Mouse (Mus musculus) intestine, embryonic 15.5 days (tissue): ENCODE data around the gene Dusp23. TPM values are rescaled to one million over a fixed set of nuclear protein-coding genes. Genes with fewer than 3 reads are reported as not detected.

Experiments
- ATAC-seq: fragments of 200-750 bp; cut with Nextera tagmentation; 2 replicates; pipeline ENCODE4 v1.8.0; 2017; ENCODE audit warnings: moderate TSS enrichment, moderate library complexity
- H3K27ac ChIP-seq: fragments of 300-500 bp; sonication (generic); 2 replicates; pipeline ENCODE4 v1.5.1; 2015; ENCODE audit warnings: mild to moderate bottlenecking, inconsistent platforms
- H3K27me3 ChIP-seq: fragments of 300-500 bp; sonication (generic); replicated peaks from 2 replicates; pipeline ENCODE4 v1.6.1; 2015; ENCODE audit warnings: inconsistent platforms
- H3K36me3 ChIP-seq: fragments of 300-500 bp; sonication (generic); 2 replicates; pipeline ENCODE4 v1.6.1; 2015; ENCODE audit warnings: inconsistent platforms
- H3K4me1 ChIP-seq: fragments of 300-500 bp; sonication (generic); replicated peaks from 2 replicates; pipeline ENCODE4 v1.6.1; 2015; ENCODE audit warnings: inconsistent platforms
- H3K4me2 ChIP-seq: fragments of 300-500 bp; sonication (generic); replicated peaks from 2 replicates; pipeline ENCODE4 v1.6.1; 2015; ENCODE audit warnings: mild to moderate bottlenecking, inconsistent platforms
- H3K4me3 ChIP-seq: fragments of 300-500 bp; sonication (generic); replicated peaks from 2 replicates; pipeline ENCODE4 v1.5.1; 2015; ENCODE audit warnings: inconsistent platforms
- H3K9ac ChIP-seq: fragments of 300-500 bp; sonication (generic); 2 replicates; pipeline ENCODE4 v1.6.1; 2015; ENCODE audit warnings: inconsistent platforms
- H3K9me3 ChIP-seq: fragments of 300-500 bp; sonication (generic); 2 replicates; pipeline ENCODE4 v1.6.1; 2016; ENCODE audit warnings: inconsistent platforms
- WGBS: fragments of 180-500 bp; shearing (Covaris S2); methylation state at CpG from one replicate; pipeline ENCODE4 v1.1.7; 2015; 5-methylcytosine and 5-hydroxymethylcytosine counted together
- polyA plus RNA-seq: library from polyadenylated mRNA; unstranded; fragments of >200 nt; fragmentation: Nextera tagmentation; extraction: Ambion mirVana; gene quantifications from 2 replicates; pipeline ENCODE4 v1.2.1, GENCODE M21; 2015

Dusp23 gene
- polyA plus RNA-seq = 11.3 and 12.8 TPM in 2 replicates

DNA sequence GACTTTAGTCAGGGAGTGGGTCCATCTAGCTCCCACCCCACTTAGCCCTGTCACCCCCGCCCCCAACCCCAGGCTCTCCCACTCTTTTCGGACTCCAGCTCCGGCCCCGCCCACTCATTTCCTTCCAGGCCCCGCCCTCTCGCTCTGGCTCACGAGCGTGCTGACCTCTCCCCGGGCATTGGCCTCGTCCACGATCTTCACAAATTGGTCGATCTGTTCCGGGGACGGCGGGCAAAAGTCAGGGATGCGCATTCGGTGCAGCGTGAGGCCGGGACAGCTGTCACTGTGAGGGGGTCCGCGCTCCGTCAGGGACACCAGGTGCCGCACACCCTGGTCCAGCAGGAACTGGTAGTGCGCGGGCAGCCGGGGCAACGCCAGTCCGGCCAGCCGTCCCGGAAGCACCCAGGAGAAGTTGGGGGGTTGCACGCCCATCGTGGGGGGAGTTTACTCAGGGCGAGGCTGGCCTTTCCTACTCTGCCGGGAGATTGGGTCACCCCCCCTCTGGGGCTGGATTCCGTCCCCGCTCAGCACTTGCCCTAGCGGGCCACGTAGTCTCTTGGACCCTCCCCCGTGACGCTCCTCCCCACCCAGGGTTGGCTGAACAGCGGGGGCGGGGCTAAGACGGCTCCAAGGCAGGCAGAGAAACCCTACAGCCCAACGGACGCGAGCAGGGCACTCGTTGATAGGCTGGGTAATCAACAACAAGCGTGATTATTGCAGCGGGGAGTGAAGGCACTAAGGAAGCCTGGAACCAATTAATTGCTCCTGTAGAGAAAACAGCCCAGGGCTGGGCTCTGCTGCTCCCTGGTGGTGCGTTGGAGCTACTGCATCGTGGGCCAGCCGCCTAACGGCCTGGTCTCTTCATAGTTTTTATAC is at the start of gene Dusp23:
Gene Dusp23, minus strand, starts transcription at position 512 of the 876 bp plus-strand sequence.
- no peaks in the 10 kb centered on the region for H3K27me3 ChIP-seq
- H3K36me3 ChIP-seq = no peaks in the 10 kb centered on the region
- H3K9ac ChIP-seq = peak within 1 kb of the TSS; percentile 91
- H3K4me2 ChIP-seq = peak within 1 kb of the TSS; percentile 80
- peak within 1 kb of the TSS; percentile 88 for H3K27ac ChIP-seq
- under 1% methylated on average over 53 of the region's 53 CpGs for WGBS
- ATAC-seq = peak; percentile 100
- no peaks in the 10 kb centered on the region for H3K9me3 ChIP-seq
- peak within 1 kb of the TSS; percentile 76 for H3K4me3 ChIP-seq
- peaks cover 11% of the 10 kb centered on the region for H3K4me1 ChIP-seq

DNA sequence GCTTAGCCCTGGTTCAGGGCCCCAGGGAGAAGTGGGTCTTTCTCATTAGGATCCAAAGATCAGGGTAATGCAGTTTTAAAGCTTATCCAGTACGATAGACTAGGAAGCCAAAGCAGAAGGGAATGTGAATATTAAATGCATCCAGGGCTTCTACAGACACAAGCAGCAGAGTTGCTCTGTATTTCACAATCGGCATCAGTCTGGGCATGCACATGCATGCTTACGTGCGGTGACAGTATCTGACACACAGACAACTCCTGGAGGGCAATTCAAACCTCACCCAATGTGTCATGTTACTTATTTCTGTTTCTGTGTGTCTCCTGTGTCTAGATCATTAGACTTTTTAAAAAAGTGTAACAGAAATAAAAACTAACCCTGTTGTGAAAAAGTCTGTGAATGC is 48.0 kb upstream of the Dusp23 start:
- no peak overlapping the region for H3K4me2 ChIP-seq
- 95% methylated on average over 4 of the region's 4 CpGs for WGBS
- no peaks in the 10 kb centered on the region for H3K4me1 ChIP-seq
- no peak overlapping the region for H3K4me3 ChIP-seq
- H3K9me3 ChIP-seq = no peaks in the 10 kb centered on the region
- no peaks in the 10 kb centered on the region for H3K27me3 ChIP-seq
- H3K27ac ChIP-seq = no peak overlapping the region
- ATAC-seq = no peak
- H3K9ac ChIP-seq = no peak overlapping the region
- no peaks in the 10 kb centered on the region for H3K36me3 ChIP-seq

DNA sequence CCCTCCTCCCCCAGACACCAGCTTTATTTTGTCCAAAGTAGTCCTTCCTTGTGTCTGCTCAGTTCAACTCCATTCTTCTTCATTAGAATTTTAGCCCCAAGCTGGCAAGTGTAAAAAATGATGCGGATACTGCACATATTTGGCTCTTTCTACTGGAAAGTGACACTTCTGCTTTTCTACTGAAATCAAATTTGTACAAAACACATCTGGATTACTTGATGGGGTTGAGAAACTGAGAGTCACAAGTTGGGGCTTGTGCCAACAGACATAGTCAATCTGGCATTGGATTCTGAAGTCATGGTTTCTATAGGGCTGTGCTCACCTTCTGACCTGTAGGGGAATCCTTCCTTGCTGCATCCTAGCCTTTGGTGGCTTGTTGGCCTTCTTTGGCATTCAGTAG is 38.0 kb upstream of the Dusp23 start:
- 75% methylated on average over 1 of the region's 1 CpGs for WGBS
- no peak for ATAC-seq

DNA sequence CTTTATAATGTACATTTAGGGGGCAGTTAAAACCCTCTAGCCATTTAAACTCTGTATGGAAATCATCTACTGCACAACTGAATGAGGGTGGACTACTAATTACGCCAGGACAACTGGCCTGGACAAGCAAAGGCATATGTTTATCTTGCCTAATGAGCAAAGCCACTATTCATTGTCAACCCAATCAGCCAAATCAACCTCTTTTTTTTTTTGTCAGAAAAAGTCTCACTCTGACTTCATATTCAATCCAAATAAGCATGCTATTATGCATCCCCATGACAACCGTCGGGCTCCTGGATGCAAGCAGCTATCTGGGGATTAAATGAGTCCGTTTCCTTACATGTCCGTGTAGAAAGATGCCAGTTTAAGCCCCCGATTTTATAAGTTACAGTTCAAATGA is 34.8 kb upstream of the Dusp23 start:
- Histone ChIP-seq H3K9ac (no peak overlapping the region), H3K27me3 (no peaks in the 10 kb centered on the region), H3K27ac (no peak overlapping the region), H3K4me2 (no peak overlapping the region), H3K9me3 (no peaks in the 10 kb centered on the region), H3K36me3 (no peaks in the 10 kb centered on the region), H3K4me3 (no peak overlapping the region), H3K4me1 (no peaks in the 10 kb centered on the region)
- 69% methylated on average over 6 of the region's 6 CpGs for WGBS
- ATAC-seq = no peak

More for the DNA sequence above, 38.0 kb upstream of the Dusp23 start:
- H3K27me3 ChIP-seq = no peaks in the 10 kb centered on the region
- H3K9me3 ChIP-seq = no peaks in the 10 kb centered on the region
- no peak overlapping the region for H3K4me2 ChIP-seq
- H3K4me1 ChIP-seq = no peaks in the 10 kb centered on the region
- no peaks in the 10 kb centered on the region for H3K36me3 ChIP-seq
- H3K4me3 ChIP-seq = no peak overlapping the region
- H3K9ac ChIP-seq = no peak overlapping the region
- no peak overlapping the region for H3K27ac ChIP-seq

DNA sequence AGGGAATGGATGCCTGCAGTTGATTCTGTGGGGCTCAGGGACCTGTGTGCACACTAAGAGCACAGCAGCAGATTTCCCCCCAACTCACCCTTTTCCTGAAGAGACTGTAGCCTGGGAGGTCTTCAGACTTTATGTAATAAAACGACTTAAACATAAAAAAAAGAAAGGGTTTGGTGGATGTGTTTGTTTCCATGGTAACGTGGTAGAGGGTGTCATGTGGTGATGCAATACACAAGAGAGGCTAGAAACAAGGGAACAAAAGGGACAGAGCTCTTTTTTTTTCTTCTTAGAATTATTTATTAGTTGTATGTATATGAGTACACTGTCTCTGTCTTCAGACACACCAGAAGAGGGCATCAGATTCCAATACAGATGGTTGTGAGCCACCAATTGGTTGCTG is 32.7 kb upstream of the Dusp23 start:
- Histone ChIP-seq H3K4me3 (no peak overlapping the region), H3K36me3 (no peaks in the 10 kb centered on the region), H3K9ac (no peak overlapping the region), H3K9me3 (no peaks in the 10 kb centered on the region), H3K27me3 (no peaks in the 10 kb centered on the region), H3K4me1 (no peaks in the 10 kb centered on the region), H3K27ac (no peak overlapping the region), H3K4me2 (no peak overlapping the region)
- ATAC-seq = no peak
- WGBS = 57% methylated on average over 2 of the region's 2 CpGs

DNA sequence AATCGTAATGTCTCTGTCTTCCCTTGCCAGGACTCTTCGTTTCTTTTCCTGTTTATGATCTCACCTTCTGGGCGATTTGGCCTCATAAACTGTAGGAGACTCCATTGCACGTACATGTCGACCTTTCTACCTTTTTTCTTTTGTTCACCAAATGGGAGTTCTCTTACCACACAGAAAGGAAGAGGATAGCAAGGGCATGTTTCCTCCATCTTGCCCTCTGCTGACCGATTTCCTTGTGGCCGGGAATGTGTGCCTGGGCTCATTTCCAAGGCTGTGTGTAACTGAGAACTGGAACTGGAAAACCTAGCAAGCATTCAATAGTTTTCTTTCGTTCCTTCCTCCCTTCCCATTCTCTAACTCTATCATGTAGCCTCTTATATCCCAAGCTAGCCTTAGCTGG is 26.9 kb upstream of the Dusp23 start:
- H3K36me3 ChIP-seq = no peaks in the 10 kb centered on the region
- no peak overlapping the region for H3K9ac ChIP-seq
- H3K9me3 ChIP-seq = no peaks in the 10 kb centered on the region
- no peak overlapping the region for H3K4me2 ChIP-seq
- H3K4me3 ChIP-seq = no peak overlapping the region
- H3K27ac ChIP-seq = no peak overlapping the region
- no peaks in the 10 kb centered on the region for H3K27me3 ChIP-seq
- no peak for ATAC-seq
- WGBS = 82% methylated on average over 8 of the region's 8 CpGs
- H3K4me1 ChIP-seq = no peaks in the 10 kb centered on the region

DNA sequence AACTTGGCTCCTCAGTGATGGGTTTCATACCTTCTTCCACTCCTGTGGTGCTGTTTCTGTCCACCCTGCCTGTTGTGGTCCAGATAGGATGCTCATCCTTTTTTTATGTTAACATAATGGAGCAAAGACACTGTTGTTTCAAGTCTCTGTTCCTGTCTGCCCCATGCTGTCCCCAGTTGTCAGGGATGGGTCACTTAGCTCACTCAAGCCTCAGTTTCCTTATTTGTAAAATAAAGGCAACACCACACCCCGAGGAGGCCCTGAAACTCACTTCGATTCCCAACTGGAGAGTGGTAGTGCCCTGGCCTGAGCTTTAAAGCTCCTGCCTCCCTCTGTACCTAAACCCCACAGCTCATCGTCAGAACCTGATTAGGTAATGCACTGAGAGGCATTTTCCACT is 24.5 kb upstream of the Dusp23 start:
- Histone ChIP-seq H3K4me1 (no peaks in the 10 kb centered on the region), H3K27ac (no peak overlapping the region), H3K27me3 (no peaks in the 10 kb centered on the region), H3K4me3 (no peak overlapping the region), H3K9ac (no peak overlapping the region), H3K9me3 (no peaks in the 10 kb centered on the region), H3K36me3 (no peaks in the 10 kb centered on the region), H3K4me2 (no peak overlapping the region)
- WGBS = 67% methylated on average over 3 of the region's 3 CpGs
- ATAC-seq = no peak

DNA sequence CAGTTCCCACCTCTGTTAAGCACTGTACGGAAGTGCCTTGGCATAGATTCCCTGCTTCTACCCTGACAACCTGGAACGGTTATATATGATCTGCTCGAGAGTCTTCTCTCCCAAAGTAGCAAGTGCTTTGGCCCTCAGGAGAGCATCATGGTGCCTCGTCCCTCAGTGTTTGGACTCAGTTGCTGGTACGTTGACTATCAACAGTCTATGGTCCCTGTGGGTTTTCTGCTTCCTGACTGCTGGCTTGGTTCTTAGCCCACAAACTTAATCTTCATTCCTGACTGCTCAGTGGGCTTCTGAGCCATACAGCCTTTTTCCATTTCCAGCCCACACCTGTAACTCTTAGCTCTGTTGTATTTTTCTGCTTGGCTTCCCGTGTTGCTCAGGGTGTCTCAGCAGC is 21.1 kb upstream of the Dusp23 start:
- ATAC-seq = no peak
- Histone ChIP-seq H3K36me3 (no peaks in the 10 kb centered on the region), H3K27ac (no peak overlapping the region), H3K4me3 (no peak overlapping the region), H3K4me1 (no peaks in the 10 kb centered on the region), H3K9ac (no peak overlapping the region), H3K9me3 (no peaks in the 10 kb centered on the region), H3K27me3 (no peaks in the 10 kb centered on the region), H3K4me2 (no peak overlapping the region)
- 84% methylated on average over 6 of the region's 6 CpGs for WGBS

DNA sequence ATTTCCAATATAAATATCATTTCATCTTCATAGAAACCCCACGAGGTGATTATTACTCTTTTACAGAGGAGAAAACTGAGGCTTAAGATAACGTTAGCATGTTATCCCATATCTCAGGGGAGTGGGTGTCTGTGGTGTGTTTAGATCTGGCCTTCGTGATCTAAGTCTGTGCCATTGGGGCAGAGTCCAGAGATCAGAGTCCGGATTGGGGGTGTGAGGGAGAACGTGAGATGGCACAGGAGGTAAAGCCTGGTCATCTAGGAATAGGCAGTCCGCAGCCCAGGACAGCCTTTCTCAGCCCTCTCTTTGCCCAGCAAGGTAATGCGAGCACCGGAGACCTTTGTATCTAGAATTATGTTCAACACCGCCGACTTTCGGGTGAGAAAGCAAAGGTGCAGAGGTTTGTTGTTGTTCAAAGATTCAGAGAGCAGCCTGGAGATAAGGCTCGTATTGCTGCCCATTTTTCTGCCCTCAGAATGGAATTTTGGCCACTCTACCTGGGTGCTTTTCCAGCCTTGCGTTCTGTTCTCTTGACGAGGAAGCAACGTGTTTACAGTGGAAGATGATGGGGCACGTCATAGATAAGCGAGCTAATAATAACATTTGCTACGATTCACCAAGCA is 19.4 kb upstream of the Dusp23 start:
- H3K9me3 ChIP-seq = no peaks in the 10 kb centered on the region
- no peaks in the 10 kb centered on the region for H3K4me1 ChIP-seq
- no peak overlapping the region for H3K4me3 ChIP-seq
- H3K4me2 ChIP-seq = no peak overlapping the region
- no peak overlapping the region for H3K9ac ChIP-seq
- no peaks in the 10 kb centered on the region for H3K27me3 ChIP-seq
- no peaks in the 10 kb centered on the region for H3K36me3 ChIP-seq
- 54% methylated on average over 18 of the region's 18 CpGs for WGBS
- no peak overlapping the region for H3K27ac ChIP-seq
- ATAC-seq = 0 out of 2 replicates have a peak, but pooled peaks have one; percentile 43

DNA sequence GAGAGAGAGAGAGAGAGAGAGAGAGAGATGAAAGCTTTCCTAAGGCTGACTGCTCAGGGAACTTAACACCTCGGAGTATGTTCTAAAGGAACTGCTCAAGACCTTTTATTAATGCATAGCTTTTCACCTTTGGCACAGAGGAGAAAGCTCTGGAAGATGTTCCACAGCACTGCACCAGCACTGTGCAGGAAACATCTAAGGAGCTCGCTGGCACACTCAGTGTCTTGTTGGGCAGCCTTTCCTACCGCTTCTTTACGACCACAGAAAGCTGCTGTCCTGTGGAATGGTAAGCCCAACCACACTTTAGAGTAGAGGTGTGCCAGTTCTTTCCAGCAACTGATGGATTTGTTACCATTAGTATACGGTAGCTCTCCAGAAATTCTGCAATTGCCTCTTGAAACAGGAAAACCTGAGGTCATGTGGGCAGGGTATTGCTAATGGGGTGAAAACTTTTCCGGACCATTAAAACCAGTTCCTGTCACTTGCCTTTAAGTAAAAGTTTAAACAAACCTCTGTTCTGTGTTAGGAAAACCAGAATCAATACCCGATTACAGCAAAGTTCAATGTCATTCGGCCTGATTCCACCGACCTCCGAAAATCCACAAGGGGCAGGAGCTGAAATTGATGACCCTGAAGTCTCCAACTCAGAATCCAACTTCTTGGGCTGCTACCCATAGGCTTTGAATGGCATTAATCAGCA is 18.7 kb upstream of the Dusp23 start:
- H3K4me3 ChIP-seq = no peak overlapping the region
- no peak overlapping the region for H3K9ac ChIP-seq
- no peak overlapping the region for H3K27ac ChIP-seq
- H3K4me2 ChIP-seq = no peak overlapping the region
- no peaks in the 10 kb centered on the region for H3K36me3 ChIP-seq
- no peak for ATAC-seq
- no peaks in the 10 kb centered on the region for H3K27me3 ChIP-seq
- WGBS = 62% methylated on average over 10 of the region's 10 CpGs
- no peaks in the 10 kb centered on the region for H3K9me3 ChIP-seq
- no peaks in the 10 kb centered on the region for H3K4me1 ChIP-seq

DNA sequence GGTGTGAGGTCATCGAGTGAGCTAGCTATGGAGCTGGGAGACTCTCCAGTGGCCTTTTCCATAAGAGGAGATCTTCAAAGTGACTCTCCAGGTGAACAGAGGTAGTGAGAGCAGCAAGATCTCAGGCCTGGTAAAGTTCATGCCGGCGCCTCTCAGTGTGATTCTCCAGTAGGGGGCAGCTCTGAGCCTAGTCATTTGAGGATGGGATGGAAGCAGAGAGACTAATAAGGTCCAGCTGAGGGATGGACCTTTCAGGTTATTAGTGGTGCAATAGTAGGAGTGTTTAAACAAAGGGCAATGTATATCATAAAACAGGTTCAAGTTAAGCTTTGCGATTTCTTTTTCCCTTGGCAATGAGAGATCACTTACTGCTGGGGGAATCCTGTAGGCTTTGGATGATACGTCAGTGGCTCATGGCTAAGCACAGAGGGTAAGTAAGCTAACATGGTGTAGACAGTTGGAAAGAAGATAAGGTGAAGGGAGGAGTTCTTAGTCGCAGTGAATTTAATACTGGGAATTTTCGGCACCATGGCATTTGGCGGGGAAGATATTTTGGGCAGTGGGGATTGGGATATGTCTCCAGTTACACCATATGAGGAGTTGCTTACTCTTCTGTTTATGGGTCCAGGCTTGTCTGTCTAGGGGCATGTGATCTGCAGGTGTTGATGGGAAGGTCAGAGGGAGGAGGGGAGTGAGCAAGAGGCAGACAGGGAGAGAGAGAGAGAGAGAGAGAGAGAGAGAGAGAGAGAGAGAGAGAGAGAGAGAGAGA is 17.9 kb upstream of the Dusp23 start:
- H3K4me3 ChIP-seq = no peak overlapping the region
- H3K4me1 ChIP-seq = no peaks in the 10 kb centered on the region
- H3K36me3 ChIP-seq = no peaks in the 10 kb centered on the region
- no peak overlapping the region for H3K27ac ChIP-seq
- 51% methylated on average over 8 of the region's 8 CpGs for WGBS
- H3K4me2 ChIP-seq = no peak overlapping the region
- no peak overlapping the region for H3K9ac ChIP-seq
- peak; percentile 45; the same call in 1 of the 2 replicates for ATAC-seq
- no peaks in the 10 kb centered on the region for H3K27me3 ChIP-seq
- no peaks in the 10 kb centered on the region for H3K9me3 ChIP-seq

DNA sequence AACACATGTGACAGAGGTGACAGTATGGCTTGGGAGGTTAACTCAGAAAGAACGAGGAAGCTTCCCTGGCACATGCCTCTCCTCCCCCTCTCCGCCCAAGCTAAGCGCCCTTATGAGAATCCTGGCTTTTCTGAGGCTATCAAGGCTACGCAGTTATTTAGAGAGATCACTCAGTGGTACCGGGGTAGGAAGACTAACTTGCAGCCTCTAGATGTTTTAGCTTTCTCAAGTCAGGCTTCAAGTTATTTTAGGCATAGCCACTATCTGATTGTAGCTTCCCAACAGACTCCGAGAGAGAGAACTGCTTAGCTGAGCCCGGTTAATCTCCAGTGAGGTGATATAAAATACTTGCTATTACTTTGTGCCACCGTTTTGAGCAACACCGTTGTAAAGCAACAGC is 16.6 kb upstream of the Dusp23 start:
- H3K27me3 ChIP-seq = no peaks in the 10 kb centered on the region
- H3K9me3 ChIP-seq = no peaks in the 10 kb centered on the region
- no peak for ATAC-seq
- H3K27ac ChIP-seq = no peak overlapping the region
- H3K4me2 ChIP-seq = no peak overlapping the region
- H3K4me1 ChIP-seq = no peaks in the 10 kb centered on the region
- no peak overlapping the region for H3K4me3 ChIP-seq
- no peak overlapping the region for H3K9ac ChIP-seq
- no peaks in the 10 kb centered on the region for H3K36me3 ChIP-seq
- WGBS = 80% methylated on average over 9 of the region's 9 CpGs
